Mouse (Mus musculus): Measurements from ENCODE around the gene Nfyc. TPM values are rescaled to one million over a fixed set of nuclear protein-coding genes. Genes with fewer than 3 reads are reported as not detected.

Nfyc gene
- polyA plus RNA-seq, 1 experiment = not detected

GRCm38 (mm10) chr4:120800691-120801090, 30.7 kb downstream of the Nfyc start:
- Histone ChIP-seq H3K4me1 (ENCODE audit: control insufficient read depth, insufficient read depth, low read length) (peaks cover 2% of the 10 kb centered on the region; the same call in 1 of the 2 replicates), H3K27ac (ENCODE audit: insufficient read depth, low read depth, low read length) (no peak overlapping the region), H3K4me3 (ENCODE audit: insufficient read depth, low read depth, low read length) (no peak overlapping the region)
- 38% methylated on average over 3 of the region's 3 CpGs for WGBS
- no peak for TF ChIP-seq CTCF (IDR thresholded peaks at IDR 0.05; ENCODE audit: insufficient read depth, low read depth, low read length)
- no peak for TF ChIP-seq POLR2A (IDR thresholded peaks at IDR 0.05; ENCODE audit: insufficient read depth, low read depth, low read length)

- Histone ChIP-seq H3K4me1 (ENCODE audit: control insufficient read depth, insufficient read depth, low read length) (peaks cover 2% of the 10 kb centered on the region; the same call in 1 of the 2 replicates), H3K27ac (ENCODE audit: insufficient read depth, low read depth, low read length) (no peak overlapping the region), H3K4me3 (ENCODE audit: insufficient read depth, low read depth, low read length) (no peak overlapping the region)
- TF ChIP-seq POLR2A (IDR thresholded peaks at IDR 0.05; ENCODE audit: insufficient read depth, low read depth, low read length) = no peak
- 30% methylated on average over 2 of the region's 2 CpGs for WGBS
Observed at GRCm38 (mm10) chr4:120799680-120800166, 31.6 kb downstream of the Nfyc start.

GRCm38 (mm10) chr4:120797985-120798725, 33.2 kb downstream of the Nfyc start:
- 90% methylated on average over 5 of the region's 5 CpGs for WGBS
- no peak overlapping the region for H3K27ac ChIP-seq (ENCODE audit: insufficient read depth, low read depth, low read length)
- peaks cover 2% of the 10 kb centered on the region; the same call in 1 of the 2 replicates for H3K4me1 ChIP-seq (ENCODE audit: control insufficient read depth, insufficient read depth, low read length)
- TF ChIP-seq POLR2A (IDR thresholded peaks at IDR 0.05; ENCODE audit: insufficient read depth, low read depth, low read length) (no peak), CTCF (IDR thresholded peaks at IDR 0.05; ENCODE audit: insufficient read depth, low read depth, low read length) (no peak)
- no peak overlapping the region for H3K4me3 ChIP-seq (ENCODE audit: insufficient read depth, low read depth, low read length)

- WGBS = 92% methylated on average over 2 of the region's 2 CpGs
Observed at GRCm38 (mm10) chr4:120796687-120797086, 34.7 kb downstream of the Nfyc start.

GRCm38 (mm10) chr4:120795646-120796045, 35.7 kb downstream of the Nfyc start:
- no peak for TF ChIP-seq CTCF (IDR thresholded peaks at IDR 0.05; ENCODE audit: insufficient read depth, low read depth, low read length)
- no peak for TF ChIP-seq POLR2A (IDR thresholded peaks at IDR 0.05; ENCODE audit: insufficient read depth, low read depth, low read length)
- peaks cover 2% of the 10 kb centered on the region; the same call in 1 of the 2 replicates for H3K4me1 ChIP-seq (ENCODE audit: control insufficient read depth, insufficient read depth, low read length)
- 78% methylated on average over 1 of the region's 1 CpGs for WGBS

More at GRCm38 (mm10) chr4:120796687-120797086, 34.7 kb downstream of the Nfyc start:
- H3K27ac ChIP-seq (ENCODE audit: insufficient read depth, low read depth, low read length) = no peak overlapping the region
- peaks cover 2% of the 10 kb centered on the region; the same call in 1 of the 2 replicates for H3K4me1 ChIP-seq (ENCODE audit: control insufficient read depth, insufficient read depth, low read length)
- no peak overlapping the region for H3K4me3 ChIP-seq (ENCODE audit: insufficient read depth, low read depth, low read length)
- TF ChIP-seq CTCF (IDR thresholded peaks at IDR 0.05; ENCODE audit: insufficient read depth, low read depth, low read length) = no peak
- TF ChIP-seq POLR2A (IDR thresholded peaks at IDR 0.05; ENCODE audit: insufficient read depth, low read depth, low read length) = no peak

GRCm38 (mm10) chr4:120792918-120793317, 38.5 kb downstream of the Nfyc start:
- Histone ChIP-seq H3K4me3 (ENCODE audit: insufficient read depth, low read depth, low read length) (no peak overlapping the region), H3K27ac (ENCODE audit: insufficient read depth, low read depth, low read length) (no peak overlapping the region), H3K4me1 (ENCODE audit: control insufficient read depth, insufficient read depth, low read length) (no peaks in the 10 kb centered on the region)
- WGBS = 85% methylated on average over 2 of the region's 2 CpGs
- no peak for TF ChIP-seq POLR2A (IDR thresholded peaks at IDR 0.05; ENCODE audit: insufficient read depth, low read depth, low read length)
- no peak for TF ChIP-seq CTCF (IDR thresholded peaks at IDR 0.05; ENCODE audit: insufficient read depth, low read depth, low read length)

More at GRCm38 (mm10) chr4:120795646-120796045, 35.7 kb downstream of the Nfyc start:
- Histone ChIP-seq H3K27ac (ENCODE audit: insufficient read depth, low read depth, low read length) (no peak overlapping the region), H3K4me3 (ENCODE audit: insufficient read depth, low read depth, low read length) (no peak overlapping the region)

GRCm38 (mm10) chr4:120790027-120790426, 41.3 kb downstream of the Nfyc start:
- 77% methylated on average over 4 of the region's 4 CpGs for WGBS
- no peak overlapping the region for H3K27ac ChIP-seq (ENCODE audit: insufficient read depth, low read depth, low read length)
- no peaks in the 10 kb centered on the region for H3K4me1 ChIP-seq (ENCODE audit: control insufficient read depth, insufficient read depth, low read length)
- TF ChIP-seq CTCF (IDR thresholded peaks at IDR 0.05; ENCODE audit: insufficient read depth, low read depth, low read length) (no peak), POLR2A (IDR thresholded peaks at IDR 0.05; ENCODE audit: insufficient read depth, low read depth, low read length) (no peak)
- H3K4me3 ChIP-seq (ENCODE audit: insufficient read depth, low read depth, low read length) = no peak overlapping the region

- WGBS = 50% methylated on average over 5 of the region's 5 CpGs
- Histone ChIP-seq H3K27ac (ENCODE audit: insufficient read depth, low read depth, low read length) (no peak overlapping the region), H3K4me1 (ENCODE audit: control insufficient read depth, insufficient read depth, low read length) (no peaks in the 10 kb centered on the region), H3K4me3 (ENCODE audit: insufficient read depth, low read depth, low read length) (no peak overlapping the region)
- no peak for TF ChIP-seq CTCF (IDR thresholded peaks at IDR 0.05; ENCODE audit: insufficient read depth, low read depth, low read length)
- no peak for TF ChIP-seq POLR2A (IDR thresholded peaks at IDR 0.05; ENCODE audit: insufficient read depth, low read depth, low read length)
Observed at GRCm38 (mm10) chr4:120755801-120756200, 75.6 kb downstream of the Nfyc start.

GRCm38 (mm10) chr4:120755299-120755698, 76.1 kb downstream of the Nfyc start:
- Histone ChIP-seq H3K4me3 (ENCODE audit: insufficient read depth, low read depth, low read length) (no peak overlapping the region), H3K4me1 (ENCODE audit: control insufficient read depth, insufficient read depth, low read length) (no peaks in the 10 kb centered on the region), H3K27ac (ENCODE audit: insufficient read depth, low read depth, low read length) (no peak overlapping the region)
- 0% methylated on average over 1 of the region's 1 CpGs for WGBS
- TF ChIP-seq CTCF (IDR thresholded peaks at IDR 0.05; ENCODE audit: insufficient read depth, low read depth, low read length) (peak; percentile 59), POLR2A (IDR thresholded peaks at IDR 0.05; ENCODE audit: insufficient read depth, low read depth, low read length) (no peak)

Data from olfactory bulb, adult 2 months (tissue).